Mouse (Mus musculus): ENCODE data around the gene Csrp2. TPM values are rescaled to one million over a fixed set of nuclear protein-coding genes. Genes with fewer than 3 reads are reported as not detected.

The Csrp2 gene
- total RNA-seq, 1 experiment, result 252 TPM

- H3K36me3 ChIP-seq (ENCODE audit: control insufficient read depth, insufficient read depth, low read length, poor library complexity, severe bottlenecking), result no peaks in the 10 kb centered on the region
- no peaks in the 10 kb centered on the region for H3K9me3 ChIP-seq (ENCODE audit: control insufficient read depth, insufficient read depth, low read depth, low read length)
- DNase-seq (ENCODE audit: low read depth, low spot score), result no peak
- H3K4me3 ChIP-seq (ENCODE audit: insufficient read depth in 1 of 2, low read depth in 1 of 2, low read length in 2 of 2, poor library complexity in 1 of 2, severe bottlenecking in 1 of 2), result peak overlapping the region in 1 of 2 experiments; percentile 36; a peak in 2 of 4 replicates
- TF ChIP-seq ZNF384 (IDR thresholded peaks at IDR 0.05; ENCODE audit: low read depth, low read length) (no peak), ZC3H11A (IDR thresholded peaks at IDR 0.05; ENCODE audit: borderline replicate concordance, low read depth, low read length) (no peak), CHD2 (IDR thresholded peaks at IDR 0.05; ENCODE audit: low read depth, low read length) (no peak), HCFC1 (IDR thresholded peaks at IDR 0.05; ENCODE audit: borderline replicate concordance, insufficient read depth, low read length) (no peak), MAFK (IDR thresholded peaks at IDR 0.05; ENCODE audit: insufficient read depth, low read depth, low read length) (no peak)
- peaks cover 16 to 17% of the 10 kb centered on the region in 2 experiments for H3K4me1 ChIP-seq (ENCODE audit: control insufficient read depth in 2 of 2, insufficient read depth in 2 of 2, low read length in 2 of 2, poor library complexity in 1 of 2)
- peak overlapping the region; percentile 82 for H3K27ac ChIP-seq (ENCODE audit: insufficient read depth, low read depth, low read length, poor library complexity, severe bottlenecking)
- peak overlapping the region; percentile 41; the same call in 1 of the 2 replicates for H3K9ac ChIP-seq (ENCODE audit: insufficient read depth, low read depth, low read length, poor library complexity, severe bottlenecking)
- in situ Hi-C loops (cut with MboI; ENCODE audit: low sequenced_read_pairs in 2 of 2, unreplicated experiment in 2 of 2), result no loop called here
Observed at GRCm38 (mm10) chr10:110878641-110879040, 40.9 kb upstream of the Csrp2 start.

GRCm38 (mm10) chr10:110879426-110880066 is 40.0 kb upstream of the Csrp2 start:
- no peak overlapping the region for H3K9ac ChIP-seq (ENCODE audit: insufficient read depth, low read depth, low read length, poor library complexity, severe bottlenecking)
- H3K36me3 ChIP-seq (ENCODE audit: control insufficient read depth, insufficient read depth, low read length, poor library complexity, severe bottlenecking), result no peaks in the 10 kb centered on the region
- peaks cover 16 to 17% of the 10 kb centered on the region in 2 experiments for H3K4me1 ChIP-seq (ENCODE audit: control insufficient read depth in 2 of 2, insufficient read depth in 2 of 2, low read length in 2 of 2, poor library complexity in 1 of 2)
- in situ Hi-C loops (cut with MboI; ENCODE audit: low sequenced_read_pairs in 2 of 2, unreplicated experiment in 2 of 2), result no loop called here
- H3K27ac ChIP-seq (ENCODE audit: insufficient read depth, low read depth, low read length, poor library complexity, severe bottlenecking), result peak overlapping the region; percentile 51
- no peak for DNase-seq (ENCODE audit: low read depth, low spot score)
- TF ChIP-seq ZNF384 (IDR thresholded peaks at IDR 0.05; ENCODE audit: low read depth, low read length), result no peak
- H3K4me3 ChIP-seq (ENCODE audit: insufficient read depth in 1 of 2, low read depth in 1 of 2, low read length in 2 of 2, poor library complexity in 1 of 2, severe bottlenecking in 1 of 2), result peak overlapping the region in 1 of 2 experiments; percentile 5; a peak in 2 of 4 replicates
- no peaks in the 10 kb centered on the region for H3K9me3 ChIP-seq (ENCODE audit: control insufficient read depth, insufficient read depth, low read depth, low read length)

GRCm38 (mm10) chr10:110881346-110881745 is 38.2 kb upstream of the Csrp2 start:
- no peaks in the 10 kb centered on the region for H3K9me3 ChIP-seq (ENCODE audit: control insufficient read depth, insufficient read depth, low read depth, low read length)
- no peak overlapping the region for H3K4me3 ChIP-seq (ENCODE audit: insufficient read depth in 1 of 2, low read depth in 1 of 2, low read length in 2 of 2, poor library complexity in 1 of 2, severe bottlenecking in 1 of 2)
- no peaks in the 10 kb centered on the region for H3K36me3 ChIP-seq (ENCODE audit: control insufficient read depth, insufficient read depth, low read length, poor library complexity, severe bottlenecking)
- no peak overlapping the region for H3K9ac ChIP-seq (ENCODE audit: insufficient read depth, low read depth, low read length, poor library complexity, severe bottlenecking)
- H3K27ac ChIP-seq (ENCODE audit: insufficient read depth, low read depth, low read length, poor library complexity, severe bottlenecking), result 0 out of 2 replicates have a peak overlapping the region, but pooled peaks have one; percentile 15
- DNase-seq (ENCODE audit: low read depth, low spot score), result no peak
- TF ChIP-seq CHD2 (IDR thresholded peaks at IDR 0.05; ENCODE audit: low read depth, low read length), result no peak
- no peak for TF ChIP-seq HCFC1 (IDR thresholded peaks at IDR 0.05; ENCODE audit: borderline replicate concordance, insufficient read depth, low read length)
- TF ChIP-seq ZNF384 (IDR thresholded peaks at IDR 0.05; ENCODE audit: low read depth, low read length), result no peak
- TF ChIP-seq ZC3H11A (IDR thresholded peaks at IDR 0.05; ENCODE audit: borderline replicate concordance, low read depth, low read length), result no peak
- no peak for TF ChIP-seq MAFK (IDR thresholded peaks at IDR 0.05; ENCODE audit: insufficient read depth, low read depth, low read length)
- in situ Hi-C loops (cut with MboI; ENCODE audit: low sequenced_read_pairs in 2 of 2, unreplicated experiment in 2 of 2), result no loop called here
- peaks cover 16 to 17% of the 10 kb centered on the region in 2 experiments for H3K4me1 ChIP-seq (ENCODE audit: control insufficient read depth in 2 of 2, insufficient read depth in 2 of 2, low read length in 2 of 2, poor library complexity in 1 of 2)

GRCm38 (mm10) chr10:110882701-110883100 is 36.9 kb upstream of the Csrp2 start:
- no peak for DNase-seq (ENCODE audit: low read depth, low spot score)
- Histone ChIP-seq H3K9ac (ENCODE audit: insufficient read depth, low read depth, low read length, poor library complexity, severe bottlenecking) (no peak overlapping the region), H3K4me3 (ENCODE audit: insufficient read depth in 1 of 2, low read depth in 1 of 2, low read length in 2 of 2, poor library complexity in 1 of 2, severe bottlenecking in 1 of 2) (no peak overlapping the region), H3K27ac (ENCODE audit: insufficient read depth, low read depth, low read length, poor library complexity, severe bottlenecking) (no peak overlapping the region), H3K4me1 (ENCODE audit: control insufficient read depth in 2 of 2, insufficient read depth in 2 of 2, low read length in 2 of 2, poor library complexity in 1 of 2) (peaks cover 15 to 16% of the 10 kb centered on the region in 2 experiments), H3K9me3 (ENCODE audit: control insufficient read depth, insufficient read depth, low read depth, low read length) (no peaks in the 10 kb centered on the region), H3K36me3 (ENCODE audit: control insufficient read depth, insufficient read depth, low read length, poor library complexity, severe bottlenecking) (no peaks in the 10 kb centered on the region)
- in situ Hi-C loops (cut with MboI; ENCODE audit: low sequenced_read_pairs in 2 of 2, unreplicated experiment in 2 of 2), result no loop called here
- TF ChIP-seq ZC3H11A (IDR thresholded peaks at IDR 0.05; ENCODE audit: borderline replicate concordance, low read depth, low read length) (no peak), HCFC1 (IDR thresholded peaks at IDR 0.05; ENCODE audit: borderline replicate concordance, insufficient read depth, low read length) (no peak), MAFK (IDR thresholded peaks at IDR 0.05; ENCODE audit: insufficient read depth, low read depth, low read length) (no peak), CHD2 (IDR thresholded peaks at IDR 0.05; ENCODE audit: low read depth, low read length) (no peak), ZNF384 (IDR thresholded peaks at IDR 0.05; ENCODE audit: low read depth, low read length) (no peak)
